Mouse (Mus musculus): ENCODE data around the gene Hist1h2br. TPM values are rescaled to one million over a fixed set of nuclear protein-coding genes. Genes with fewer than 3 reads are reported as not detected.
"Not testable (repeated sequence)": the region's sequence is repeated elsewhere in the genome, so short reads cannot be mapped to it uniquely, and the experiment has no call there.

Gene Hist1h2br
- polyA plus RNA-seq, 1 experiment from 2014 or later: 3.8 TPM

- not testable (repeated sequence) for H3K27ac ChIP-seq; ATAC-seq (ENCODE audit: low FRiP score); H3K4me1 ChIP-seq (replicated peaks; ENCODE audit: control insufficient read depth, insufficient read depth, low read length); DNase-seq (ENCODE audit: low spot score); H3K4me3 ChIP-seq (replicated peaks; ENCODE audit: low read length); H3K9me3 ChIP-seq (ENCODE audit: control insufficient read depth, low read length); H3K4me2 ChIP-seq (replicated peaks); H3K27me3 ChIP-seq (ENCODE audit: control insufficient read depth, insufficient read depth, low read length); H3K36me3 ChIP-seq (replicated peaks; ENCODE audit: control insufficient read depth, insufficient read depth); H3K9ac ChIP-seq
- WGBS: 79% methylated on average over 3 of the region's 3 CpGs
These were observed 32.0 kb downstream of the Hist1h2br start for GRCm38 (mm10) chr13:21865503-21865902.

GRCm38 (mm10) chr13:21880735-21881134 is 47.2 kb downstream of the Hist1h2br start:
- H3K4me3 ChIP-seq (replicated peaks; ENCODE audit: low read length): no peak overlapping the region
- 0 out of 2 replicates have a peak, but pooled peaks cover 7% of the 10 kb centered on the region for H3K27me3 ChIP-seq (ENCODE audit: control insufficient read depth, insufficient read depth, low read length)
- no peak overlapping the region for H3K9ac ChIP-seq
- no peak for DNase-seq (ENCODE audit: low spot score)
- no peak for ATAC-seq (ENCODE audit: low FRiP score)
- H3K27ac ChIP-seq: no peak overlapping the region
- H3K9me3 ChIP-seq (ENCODE audit: control insufficient read depth, low read length): no peaks in the 10 kb centered on the region
- WGBS: 87% methylated on average over 6 of the region's 6 CpGs
- no peaks in the 10 kb centered on the region for H3K36me3 ChIP-seq (replicated peaks; ENCODE audit: control insufficient read depth, insufficient read depth)
- no peak overlapping the region for H3K4me2 ChIP-seq (replicated peaks)
- 0 out of 2 replicates have a peak, but pooled peaks cover 4% of the 10 kb centered on the region for H3K4me1 ChIP-seq (replicated peaks; ENCODE audit: control insufficient read depth, insufficient read depth, low read length)

GRCm38 (mm10) chr13:21881878-21882669 is 48.5 kb downstream of the Hist1h2br start:
- Histone ChIP-seq H3K4me2 (replicated peaks) (peak overlapping the region; percentile 33), H3K4me1 (replicated peaks; ENCODE audit: control insufficient read depth, insufficient read depth, low read length) (0 out of 2 replicates have a peak, but pooled peaks cover 4% of the 10 kb centered on the region), H3K27ac (no peak overlapping the region), H3K9ac (no peak overlapping the region), H3K9me3 (ENCODE audit: control insufficient read depth, low read length) (no peaks in the 10 kb centered on the region), H3K27me3 (ENCODE audit: control insufficient read depth, insufficient read depth, low read length) (0 out of 2 replicates have a peak, but pooled peaks cover 7% of the 10 kb centered on the region), H3K4me3 (replicated peaks; ENCODE audit: low read length) (peak overlapping the region; percentile 21), H3K36me3 (replicated peaks; ENCODE audit: control insufficient read depth, insufficient read depth) (no peaks in the 10 kb centered on the region)
- WGBS: 2% methylated on average over 27 of the region's 27 CpGs
- ATAC-seq (ENCODE audit: low FRiP score) (no peak), DNase-seq (ENCODE audit: low spot score) (peak; percentile 46)

GRCm38 (mm10) chr13:21882760-21883405 is 49.3 kb downstream of the Hist1h2br start:
- H3K9ac ChIP-seq: no peak overlapping the region
- no peak overlapping the region for H3K27ac ChIP-seq
- ATAC-seq (ENCODE audit: low FRiP score): no peak
- peak overlapping the region; percentile 21 for H3K4me3 ChIP-seq (replicated peaks; ENCODE audit: low read length)
- WGBS: under 1% methylated on average over 13 of the region's 13 CpGs
- no peaks in the 10 kb centered on the region for H3K36me3 ChIP-seq (replicated peaks; ENCODE audit: control insufficient read depth, insufficient read depth)
- DNase-seq (ENCODE audit: low spot score): peak; percentile 82
- H3K4me1 ChIP-seq (replicated peaks; ENCODE audit: control insufficient read depth, insufficient read depth, low read length): 0 out of 2 replicates have a peak, but pooled peaks cover 4% of the 10 kb centered on the region
- peak overlapping the region; percentile 33 for H3K4me2 ChIP-seq (replicated peaks)
- 0 out of 2 replicates have a peak, but pooled peaks cover 7% of the 10 kb centered on the region for H3K27me3 ChIP-seq (ENCODE audit: control insufficient read depth, insufficient read depth, low read length)
- H3K9me3 ChIP-seq (ENCODE audit: control insufficient read depth, low read length): no peaks in the 10 kb centered on the region

GRCm38 (mm10) chr13:21883407-21883806 is 49.9 kb downstream of the Hist1h2br start:
- DNase-seq (ENCODE audit: low spot score) (no peak), ATAC-seq (ENCODE audit: low FRiP score) (no peak)
- 0 out of 2 replicates have a peak, but pooled peaks cover 4% of the 10 kb centered on the region for H3K4me1 ChIP-seq (replicated peaks; ENCODE audit: control insufficient read depth, insufficient read depth, low read length)
- H3K9me3 ChIP-seq (ENCODE audit: control insufficient read depth, low read length): no peaks in the 10 kb centered on the region
- 33% methylated on average over 5 of the region's 5 CpGs for WGBS
- peak overlapping the region; percentile 33 for H3K4me2 ChIP-seq (replicated peaks)
- 0 out of 2 replicates have a peak, but pooled peaks cover 7% of the 10 kb centered on the region for H3K27me3 ChIP-seq (ENCODE audit: control insufficient read depth, insufficient read depth, low read length)
- no peak overlapping the region for H3K9ac ChIP-seq
- H3K36me3 ChIP-seq (replicated peaks; ENCODE audit: control insufficient read depth, insufficient read depth): no peaks in the 10 kb centered on the region
- no peak overlapping the region for H3K27ac ChIP-seq
- H3K4me3 ChIP-seq (replicated peaks; ENCODE audit: low read length): no peak overlapping the region

GRCm38 (mm10) chr13:21884586-21884985 is 51.0 kb downstream of the Hist1h2br start:
- ATAC-seq (ENCODE audit: low FRiP score) (no peak), DNase-seq (ENCODE audit: low spot score) (no peak)
- H3K4me3 ChIP-seq (replicated peaks; ENCODE audit: low read length): no peak overlapping the region
- H3K9me3 ChIP-seq (ENCODE audit: control insufficient read depth, low read length): no peaks in the 10 kb centered on the region
- H3K27me3 ChIP-seq (ENCODE audit: control insufficient read depth, insufficient read depth, low read length): 0 out of 2 replicates have a peak, but pooled peaks cover 7% of the 10 kb centered on the region
- no peak overlapping the region for H3K27ac ChIP-seq
- 0 out of 2 replicates have a peak, but pooled peaks cover 4% of the 10 kb centered on the region for H3K4me1 ChIP-seq (replicated peaks; ENCODE audit: control insufficient read depth, insufficient read depth, low read length)
- no peak overlapping the region for H3K4me2 ChIP-seq (replicated peaks)
- no peak overlapping the region for H3K9ac ChIP-seq
- 71% methylated on average over 4 of the region's 4 CpGs for WGBS
- no peaks in the 10 kb centered on the region for H3K36me3 ChIP-seq (replicated peaks; ENCODE audit: control insufficient read depth, insufficient read depth)

Small RNA genes lying within 50 kb of the gene (microRNA-seq; reads per million reads assigned to microRNA genes)
- not detected for gene Gm19658
- not detected for gene Gm44346
- gene Gm44466: not detected

Other genes starting within 250 kb of the Hist1h2br start
- gene Olfr1362, start 219.7 kb upstream of the Hist1h2br start, polyA plus RNA-seq (2014; fragmentation: Nextera tagmentation; extraction: Ambion mirVana): not detected in 2 replicates
- gene Olfr11, start 191.2 kb upstream of the Hist1h2br start, polyA plus RNA-seq (2014; fragmentation: Nextera tagmentation; extraction: Ambion mirVana): not detected in 2 replicates
- gene Olfr1361, start 170.4 kb upstream of the Hist1h2br start, polyA plus RNA-seq (2014; fragmentation: Nextera tagmentation; extraction: Ambion mirVana): not detected in 2 replicates
- gene Olfr1360, start 156.3 kb upstream of the Hist1h2br start, polyA plus RNA-seq (2014; fragmentation: Nextera tagmentation; extraction: Ambion mirVana): not detected in 2 replicates
- not detected in 2 replicates for gene Olfr1359, start 135.6 kb upstream of the Hist1h2br start, polyA plus RNA-seq (2014; fragmentation: Nextera tagmentation; extraction: Ambion mirVana)
- gene Hist1h2bl, start 117.6 kb upstream of the Hist1h2br start, polyA plus RNA-seq (2014; fragmentation: Nextera tagmentation; extraction: Ambion mirVana): not detected in 2 replicates
- gene Hist1h2ai, start 117.3 kb upstream of the Hist1h2br start, polyA plus RNA-seq (2014; fragmentation: Nextera tagmentation; extraction: Ambion mirVana): 5.4 and 7.5 TPM in 2 replicates
- 2.4 and 3.2 TPM in 2 replicates for gene Hist1h3h, start 116.1 kb upstream of the Hist1h2br start, polyA plus RNA-seq (2014; fragmentation: Nextera tagmentation; extraction: Ambion mirVana)
- gene Hist1h2bm, start 111.7 kb upstream of the Hist1h2br start, polyA plus RNA-seq (2014; fragmentation: Nextera tagmentation; extraction: Ambion mirVana): 1.4 TPM in 2 replicates
- 0.33 and 0.64 TPM in 2 replicates for gene Hist1h4j, start 98.7 kb upstream of the Hist1h2br start, polyA plus RNA-seq (2014; fragmentation: Nextera tagmentation; extraction: Ambion mirVana)
- 2.0 and 2.7 TPM in 2 replicates for gene Hist1h4k, start 83.2 kb upstream of the Hist1h2br start, polyA plus RNA-seq (2014; fragmentation: Nextera tagmentation; extraction: Ambion mirVana)
- 2.4 and 3.4 TPM in 2 replicates for gene Hist1h2ak, start 79.9 kb upstream of the Hist1h2br start, polyA plus RNA-seq (2014; fragmentation: Nextera tagmentation; extraction: Ambion mirVana)
- not detected in 2 replicates for gene Hist1h2bn, start 79.6 kb upstream of the Hist1h2br start, polyA plus RNA-seq (2014; fragmentation: Nextera tagmentation; extraction: Ambion mirVana)
- 1.6 and 1.7 TPM in 2 replicates for gene Hist1h1b, start 53.1 kb upstream of the Hist1h2br start, polyA plus RNA-seq (2014; fragmentation: Nextera tagmentation; extraction: Ambion mirVana)
- gene Hist1h3i, start 50.4 kb upstream of the Hist1h2br start, polyA plus RNA-seq (2014; fragmentation: Nextera tagmentation; extraction: Ambion mirVana): 37.4 and 39.0 TPM in 2 replicates
- gene Hist1h2an, start 46.5 kb upstream of the Hist1h2br start, polyA plus RNA-seq (2014; fragmentation: Nextera tagmentation; extraction: Ambion mirVana): 1.3 TPM in 1 of 2 replicates, not detected in the other
- gene Hist1h2bp, start 46.3 kb upstream of the Hist1h2br start, polyA plus RNA-seq (2014; fragmentation: Nextera tagmentation; extraction: Ambion mirVana): 0.82 and 1.1 TPM in 2 replicates
- gene Hist1h2bq, start 23.5 kb upstream of the Hist1h2br start, polyA plus RNA-seq (2014; fragmentation: Nextera tagmentation; extraction: Ambion mirVana): 3.5 and 3.6 TPM in 2 replicates
- not detected in 2 replicates for gene Hist1h2ao, start 23.3 kb upstream of the Hist1h2br start, polyA plus RNA-seq (2014; fragmentation: Nextera tagmentation; extraction: Ambion mirVana)
- gene Hist1h4m, start 22.0 kb upstream of the Hist1h2br start, polyA plus RNA-seq (2014; fragmentation: Nextera tagmentation; extraction: Ambion mirVana): not detected in 2 replicates
- gene Hist1h4n, start 1.5 kb upstream of the Hist1h2br start, polyA plus RNA-seq (2014; fragmentation: Nextera tagmentation; extraction: Ambion mirVana): 5.5 and 8.9 TPM in 2 replicates
- gene Hist1h2ap, start 236 bp upstream of the Hist1h2br start, polyA plus RNA-seq (2014; fragmentation: Nextera tagmentation; extraction: Ambion mirVana): 574 and 576 TPM in 2 replicates
- 14.9 and 18.2 TPM in 2 replicates for gene Zfp184, start 111.4 kb downstream of the Hist1h2br start, polyA plus RNA-seq (2014; fragmentation: Nextera tagmentation; extraction: Ambion mirVana)
- gene Pom121l2, start 147.5 kb downstream of the Hist1h2br start, polyA plus RNA-seq (2014; fragmentation: Nextera tagmentation; extraction: Ambion mirVana): not detected in 2 replicates
- not detected in 2 replicates for gene Prss16, start 176.0 kb downstream of the Hist1h2br start, polyA plus RNA-seq (2014; fragmentation: Nextera tagmentation; extraction: Ambion mirVana)
- gene Hist1h2ah, start 201.8 kb downstream of the Hist1h2br start, polyA plus RNA-seq (2014; fragmentation: Nextera tagmentation; extraction: Ambion mirVana): 8.0 TPM in 1 of 2 replicates, not detected in the other
- 1.5 and 1.6 TPM in 2 replicates for gene Hist1h2bk, start 202.1 kb downstream of the Hist1h2br start, polyA plus RNA-seq (2014; fragmentation: Nextera tagmentation; extraction: Ambion mirVana)
- 6.0 and 6.2 TPM in 2 replicates for gene Hist1h4i, start 207.6 kb downstream of the Hist1h2br start, polyA plus RNA-seq (2014; fragmentation: Nextera tagmentation; extraction: Ambion mirVana)
- gene Hist1h2ag, start 209.2 kb downstream of the Hist1h2br start, polyA plus RNA-seq (2014; fragmentation: Nextera tagmentation; extraction: Ambion mirVana): 4.4 and 5.3 TPM in 2 replicates
- gene Hist1h2bj, start 209.5 kb downstream of the Hist1h2br start, polyA plus RNA-seq (2014; fragmentation: Nextera tagmentation; extraction: Ambion mirVana): 1.8 and 2.5 TPM in 2 replicates